Mouse (Mus musculus) testis, adult 10 weeks (tissue): Measurements from ENCODE around the gene Cux2. TPM values are rescaled to one million over a fixed set of nuclear protein-coding genes. Genes with fewer than 3 reads are reported as not detected.

ENCODE experiments used
- polyA plus RNA-seq: library from polyadenylated mRNA; stranded (reverse); fragments of 350-450 nt; fragmentation: Illumina TruSeq; extraction: RNeasy Lipid Tissue Mini Kit (QIAGEN cat#74804); gene quantifications from one replicate; pipeline ENCODE4 v1.2.3, GENCODE M21; 2014; ENCODE audit warnings: low read depth, low replicate concordance

Gene Cux2
- 0.18 TPM for polyA plus RNA-seq

DNA sequence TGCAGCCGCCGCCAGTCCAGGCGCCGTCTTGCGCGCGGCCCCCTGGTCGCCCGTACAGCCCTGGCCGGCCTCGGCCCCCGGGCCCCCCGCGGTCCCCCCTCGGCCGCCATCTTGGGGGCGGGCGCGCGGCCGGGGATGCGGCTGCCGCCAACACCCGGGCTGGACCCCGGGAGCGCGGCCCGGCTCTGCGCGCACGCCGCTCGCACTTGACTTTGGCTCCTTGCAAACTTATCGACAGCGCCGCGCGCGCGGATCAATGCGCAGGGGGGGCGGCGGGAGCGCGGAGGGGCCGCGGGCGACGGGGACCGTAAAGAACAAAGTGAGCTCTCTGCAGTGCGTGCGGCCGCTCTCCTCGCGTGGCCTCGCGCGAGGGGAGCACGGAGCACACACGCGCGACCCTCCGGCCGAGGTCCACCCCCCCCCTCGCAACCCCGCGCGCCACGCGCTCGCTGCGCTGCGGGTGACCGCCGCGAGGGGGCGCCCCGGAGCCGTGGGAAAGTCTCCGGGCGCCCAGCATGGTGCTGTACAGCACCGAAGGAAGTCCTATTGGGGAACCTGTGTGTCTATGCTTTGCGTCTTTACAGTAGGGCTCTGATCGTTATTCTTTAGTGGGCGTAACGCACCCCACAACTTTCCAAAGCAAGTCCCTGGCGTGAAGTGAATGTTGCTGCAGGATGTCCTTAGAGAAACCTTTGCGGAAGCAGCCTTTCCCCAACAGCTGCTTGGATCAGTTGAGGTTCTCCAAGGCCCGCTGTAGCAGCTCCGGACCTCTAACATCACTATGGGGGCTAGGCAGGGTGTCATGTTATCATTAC, at the start of gene Cux2:
Gene Cux2, minus strand, starts transcription at position 86 of the 815 bp plus-strand sequence.

GRCm38 (mm10) chr5:121848743-121849142, 201.2 kb downstream of the Cux2 start, which contains the start of gene Pheta1:
TSS of gene Pheta1 (plus strand) at chr5:121848984.

DNA sequence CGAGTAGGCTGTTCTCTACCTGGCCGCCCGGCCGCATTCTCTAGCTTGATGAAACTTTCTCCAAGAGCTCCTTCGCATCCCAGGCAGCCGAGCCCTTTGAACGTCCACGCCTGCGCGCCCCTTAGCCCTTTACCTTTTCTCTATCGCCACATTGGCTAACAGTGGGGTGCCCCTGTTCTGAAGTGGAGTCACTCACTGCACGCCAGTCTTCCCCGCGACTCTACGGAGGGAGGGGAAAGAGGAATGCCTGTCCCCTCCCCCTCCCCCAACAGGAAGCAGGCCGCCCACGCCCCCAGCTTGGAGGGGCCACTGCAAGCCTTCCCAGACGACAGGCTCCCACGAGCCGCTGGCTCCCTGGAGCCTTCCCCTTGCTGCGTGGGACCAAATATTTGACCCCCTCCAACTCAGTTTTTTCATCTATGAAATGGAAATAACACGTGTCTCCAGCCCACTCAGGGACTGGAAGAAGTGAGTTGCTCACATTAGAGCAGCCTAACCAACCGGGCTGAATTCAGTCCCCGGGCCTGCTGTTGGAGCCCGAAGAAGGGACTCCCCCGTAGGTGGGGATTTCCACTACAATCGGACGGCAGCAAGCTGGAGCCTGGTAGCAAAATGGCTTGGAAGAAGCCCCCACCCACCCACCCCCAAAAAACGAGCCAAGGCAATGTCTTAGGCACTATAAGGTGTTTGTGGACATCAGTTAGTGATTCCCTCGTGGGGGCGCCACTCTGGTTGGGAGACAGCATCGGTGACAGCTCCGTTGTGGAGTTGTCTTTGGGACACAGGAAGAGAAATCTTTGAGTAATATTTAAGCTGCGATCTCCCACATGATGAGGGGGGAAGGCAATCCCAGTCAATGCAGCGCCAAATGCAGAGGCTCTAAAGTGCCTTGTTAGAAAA, 212.2 kb downstream of the Cux2 start, which contains the start of gene Sh2b3:
Gene Sh2b3, minus strand, starts transcription at position 206 of the 900 bp plus-strand sequence.

Other genes starting within 250 kb of the Cux2 start
- gene Sh2b3, start 212.5 kb downstream of the Cux2 start, polyA plus RNA-seq, result 28.4 TPM
- gene Pheta1, start 201.1 kb downstream of the Cux2 start, polyA plus RNA-seq, result 0.31 TPM
- 0.59 TPM for gene Myl2, start 50.8 kb upstream of the Cux2 start, polyA plus RNA-seq
- gene Ccdc63, start 90.7 kb upstream of the Cux2 start, polyA plus RNA-seq, result 50.2 TPM
- gene Ppp1cc, start 108.2 kb upstream of the Cux2 start, polyA plus RNA-seq, result 1,966 TPM
- 0.11 TPM for gene Hvcn1, start 156.7 kb upstream of the Cux2 start, polyA plus RNA-seq
- gene Tctn1, start 214.4 kb upstream of the Cux2 start, polyA plus RNA-seq, result 8.5 TPM
- gene Pptc7, start 234.3 kb upstream of the Cux2 start, polyA plus RNA-seq, result 19.2 TPM